Mouse (Mus musculus): Measurements from ENCODE around the gene Trim60. TPM values are rescaled to one million over a fixed set of nuclear protein-coding genes. Genes with fewer than 3 reads are reported as not detected.

The Trim60 gene
- polyA plus RNA-seq, 1 experiment = not detected

GRCm38 (mm10) chr8:65053968-65054367, 35.6 kb upstream of the Trim60 start:
- DNase-seq (ENCODE audit: low read depth in 1 of 2, low spot score in 2 of 2) = no peak
- Histone ChIP-seq H3K27ac (ENCODE audit: insufficient read depth, low read length) (no peak overlapping the region), H3K4me1 (ENCODE audit: control insufficient read depth, insufficient read depth, insufficient read length) (no peaks in the 10 kb centered on the region), H3K27me3 (ENCODE audit: control insufficient read depth, insufficient read depth, low read length) (no peaks in the 10 kb centered on the region), H3K4me3 (ENCODE audit: extremely low read depth, insufficient read depth, insufficient read length) (no peak overlapping the region), H3K36me3 (ENCODE audit: control insufficient read depth, insufficient read depth, low read length) (no peaks in the 10 kb centered on the region)
- 81% methylated on average over 5 of the region's 5 CpGs for WGBS
- no peak for TF ChIP-seq POLR2A (IDR thresholded peaks at IDR 0.05; ENCODE audit: low read depth, low read length)
- no peak for TF ChIP-seq CTCF (IDR thresholded peaks at IDR 0.05; ENCODE audit: extremely low read depth, insufficient read depth, insufficient read length, insufficient replicate concordance)

GRCm38 (mm10) chr8:65053554-65053953, 35.2 kb upstream of the Trim60 start:
- Histone ChIP-seq H3K4me1 (ENCODE audit: control insufficient read depth, insufficient read depth, insufficient read length) (no peaks in the 10 kb centered on the region), H3K27ac (ENCODE audit: insufficient read depth, low read length) (no peak overlapping the region), H3K4me3 (ENCODE audit: extremely low read depth, insufficient read depth, insufficient read length) (no peak overlapping the region), H3K27me3 (ENCODE audit: control insufficient read depth, insufficient read depth, low read length) (no peaks in the 10 kb centered on the region), H3K36me3 (ENCODE audit: control insufficient read depth, insufficient read depth, low read length) (no peaks in the 10 kb centered on the region)
- TF ChIP-seq POLR2A (IDR thresholded peaks at IDR 0.05; ENCODE audit: low read depth, low read length) (no peak), CTCF (IDR thresholded peaks at IDR 0.05; ENCODE audit: extremely low read depth, insufficient read depth, insufficient read length, insufficient replicate concordance) (no peak)
- DNase-seq (ENCODE audit: low read depth in 1 of 2, low spot score in 2 of 2) = no peak
- 87% methylated on average over 3 of the region's 3 CpGs for WGBS

GRCm38 (mm10) chr8:65047801-65048200, 29.4 kb upstream of the Trim60 start:
- no peak overlapping the region for H3K27ac ChIP-seq (ENCODE audit: insufficient read depth, low read length)
- TF ChIP-seq CTCF (IDR thresholded peaks at IDR 0.05; ENCODE audit: extremely low read depth, insufficient read depth, insufficient read length, insufficient replicate concordance) = no peak
- no peak for TF ChIP-seq POLR2A (IDR thresholded peaks at IDR 0.05; ENCODE audit: low read depth, low read length)
- no peak for DNase-seq (ENCODE audit: low read depth in 1 of 2, low spot score in 2 of 2)
- no peak overlapping the region for H3K4me3 ChIP-seq (ENCODE audit: extremely low read depth, insufficient read depth, insufficient read length)
- WGBS = 83% methylated on average over 4 of the region's 4 CpGs
- H3K27me3 ChIP-seq (ENCODE audit: control insufficient read depth, insufficient read depth, low read length) = no peaks in the 10 kb centered on the region
- no peaks in the 10 kb centered on the region for H3K36me3 ChIP-seq (ENCODE audit: control insufficient read depth, insufficient read depth, low read length)
- H3K4me1 ChIP-seq (ENCODE audit: control insufficient read depth, insufficient read depth, insufficient read length) = no peaks in the 10 kb centered on the region

GRCm38 (mm10) chr8:65047193-65047592, 28.8 kb upstream of the Trim60 start:
- Histone ChIP-seq H3K4me3 (ENCODE audit: extremely low read depth, insufficient read depth, insufficient read length) (no peak overlapping the region), H3K4me1 (ENCODE audit: control insufficient read depth, insufficient read depth, insufficient read length) (no peaks in the 10 kb centered on the region), H3K27me3 (ENCODE audit: control insufficient read depth, insufficient read depth, low read length) (no peaks in the 10 kb centered on the region), H3K27ac (ENCODE audit: insufficient read depth, low read length) (no peak overlapping the region), H3K36me3 (ENCODE audit: control insufficient read depth, insufficient read depth, low read length) (no peaks in the 10 kb centered on the region)
- WGBS = 91% methylated on average over 4 of the region's 4 CpGs
- no peak for TF ChIP-seq CTCF (IDR thresholded peaks at IDR 0.05; ENCODE audit: extremely low read depth, insufficient read depth, insufficient read length, insufficient replicate concordance)
- TF ChIP-seq POLR2A (IDR thresholded peaks at IDR 0.05; ENCODE audit: low read depth, low read length) = no peak
- DNase-seq (ENCODE audit: low read depth in 1 of 2, low spot score in 2 of 2) = no peak

GRCm38 (mm10) chr8:65046565-65046964, 28.2 kb upstream of the Trim60 start:
- DNase-seq (ENCODE audit: low read depth in 1 of 2, low spot score in 2 of 2) = no peak
- Histone ChIP-seq H3K4me1 (ENCODE audit: control insufficient read depth, insufficient read depth, insufficient read length) (no peaks in the 10 kb centered on the region), H3K27me3 (ENCODE audit: control insufficient read depth, insufficient read depth, low read length) (no peaks in the 10 kb centered on the region), H3K4me3 (ENCODE audit: extremely low read depth, insufficient read depth, insufficient read length) (no peak overlapping the region), H3K36me3 (ENCODE audit: control insufficient read depth, insufficient read depth, low read length) (no peaks in the 10 kb centered on the region), H3K27ac (ENCODE audit: insufficient read depth, low read length) (no peak overlapping the region)
- WGBS = 73% methylated on average over 5 of the region's 5 CpGs
- TF ChIP-seq CTCF (IDR thresholded peaks at IDR 0.05; ENCODE audit: extremely low read depth, insufficient read depth, insufficient read length, insufficient replicate concordance) (no peak), POLR2A (IDR thresholded peaks at IDR 0.05; ENCODE audit: low read depth, low read length) (no peak)

GRCm38 (mm10) chr8:65037117-65037533, 18.7 kb upstream of the Trim60 start, which contains the start of gene Apela:
Gene Apela, minus strand, starts transcription at chr8:65037336.
- no peak for DNase-seq (ENCODE audit: low read depth in 1 of 2, low spot score in 2 of 2)
- Histone ChIP-seq H3K4me3 (ENCODE audit: extremely low read depth, insufficient read depth, insufficient read length) (no peak within 1 kb of the TSS), H3K27me3 (ENCODE audit: control insufficient read depth, insufficient read depth, low read length) (no peaks in the 10 kb centered on the region), H3K4me1 (ENCODE audit: control insufficient read depth, insufficient read depth, insufficient read length) (no peaks in the 10 kb centered on the region), H3K36me3 (ENCODE audit: control insufficient read depth, insufficient read depth, low read length) (no peaks in the 10 kb centered on the region), H3K27ac (ENCODE audit: insufficient read depth, low read length) (no peak within 1 kb of the TSS)
- TF ChIP-seq CTCF (IDR thresholded peaks at IDR 0.05; ENCODE audit: extremely low read depth, insufficient read depth, insufficient read length, insufficient replicate concordance) (no peak), POLR2A (IDR thresholded peaks at IDR 0.05; ENCODE audit: low read depth, low read length) (no peak)
- 9% methylated on average over 8 of the region's 8 CpGs for WGBS

- WGBS = 70% methylated on average over 2 of the region's 2 CpGs
- Histone ChIP-seq H3K4me1 (ENCODE audit: control insufficient read depth, insufficient read depth, insufficient read length) (no peaks in the 10 kb centered on the region), H3K4me3 (ENCODE audit: extremely low read depth, insufficient read depth, insufficient read length) (no peak overlapping the region), H3K36me3 (ENCODE audit: control insufficient read depth, insufficient read depth, low read length) (no peaks in the 10 kb centered on the region), H3K27me3 (ENCODE audit: control insufficient read depth, insufficient read depth, low read length) (no peaks in the 10 kb centered on the region), H3K27ac (ENCODE audit: insufficient read depth, low read length) (no peak overlapping the region)
- DNase-seq (ENCODE audit: low read depth in 1 of 2, low spot score in 2 of 2) = no peak
- TF ChIP-seq CTCF (IDR thresholded peaks at IDR 0.05; ENCODE audit: extremely low read depth, insufficient read depth, insufficient read length, insufficient replicate concordance) (no peak), POLR2A (IDR thresholded peaks at IDR 0.05; ENCODE audit: low read depth, low read length) (no peak)
These were observed 15.8 kb upstream of the Trim60 start for GRCm38 (mm10) chr8:65034136-65034535.
